Mouse (Mus musculus) hindbrain, embryonic 13.5 days (tissue): Measurements from ENCODE around the gene Frem2. TPM values are rescaled to one million over a fixed set of nuclear protein-coding genes. Genes with fewer than 3 reads are reported as not detected.
A peak's percentile ranks its signal among the peaks of the same experiment; 100 is the strongest.

Experiments
- ATAC-seq: fragments of 200-750 bp; cut with Nextera tagmentation; 2 replicates; pipeline ENCODE4 v1.8.0; 2017; ENCODE audit warnings: moderate TSS enrichment; ENCODE audit not compliant: low FRiP score
- H3K27ac ChIP-seq: fragments of 300-500 bp; sonication (generic); 2 replicates; pipeline ENCODE4 v1.5.1; 2015; ENCODE audit warnings: inconsistent platforms, mild to moderate bottlenecking, moderate library complexity
- H3K27me3 ChIP-seq: fragments of 300-500 bp; sonication (generic); 2 replicates; pipeline ENCODE4 v1.6.1; 2015; ENCODE audit warnings: mild to moderate bottlenecking, inconsistent platforms
- H3K36me3 ChIP-seq: fragments of 300-500 bp; sonication (generic); 2 replicates; pipeline ENCODE4 v1.6.1; 2015; ENCODE audit warnings: mild to moderate bottlenecking, inconsistent platforms
- H3K4me1 ChIP-seq: fragments of 300-500 bp; sonication (generic); replicated peaks from 2 replicates; pipeline ENCODE4 v1.6.1; 2015; ENCODE audit warnings: inconsistent platforms
- H3K4me2 ChIP-seq: fragments of 300-500 bp; sonication (generic); 2 replicates; pipeline ENCODE4 v1.6.1; 2015; ENCODE audit warnings: inconsistent platforms, mild to moderate bottlenecking, moderate library complexity
- H3K4me3 ChIP-seq: fragments of 300-500 bp; sonication (generic); 2 replicates; pipeline ENCODE4 v1.5.1; 2015; ENCODE audit warnings: mild to moderate bottlenecking, inconsistent platforms
- H3K9ac ChIP-seq: fragments of 300-500 bp; sonication (generic); 2 replicates; pipeline ENCODE4 v1.6.1; 2015; ENCODE audit warnings: mild to moderate bottlenecking, inconsistent platforms
- H3K9me3 ChIP-seq: fragments of 300-500 bp; sonication (generic); 2 replicates; pipeline ENCODE4 v1.6.1; 2016; ENCODE audit warnings: inconsistent platforms
- WGBS: fragments of 180-500 bp; shearing (Covaris S2); methylation state at CpG from one replicate; pipeline ENCODE4 v1.1.7; 2015; 5-methylcytosine and 5-hydroxymethylcytosine counted together
- polyA plus RNA-seq: library from polyadenylated mRNA; unstranded; fragments of >200 nt; fragmentation: Nextera tagmentation; extraction: Ambion mirVana; gene quantifications from 2 replicates; pipeline ENCODE4 v1.2.1, GENCODE M21; 2015

The Frem2 gene
- polyA plus RNA-seq, 1 experiment from 2014 or later: 1.3 TPM

GRCm38 (mm10) chr3:53611106-53611505 lies 46.0 kb downstream of the Frem2 start:
- Histone ChIP-seq H3K36me3 (no peaks in the 10 kb centered on the region), H3K4me1 (no peaks in the 10 kb centered on the region), H3K4me2 (no peak overlapping the region), H3K9me3 (no peaks in the 10 kb centered on the region), H3K4me3 (no peak overlapping the region), H3K27me3 (no peaks in the 10 kb centered on the region), H3K9ac (no peak overlapping the region), H3K27ac (no peak overlapping the region)
- WGBS: 84% methylated on average over 3 of the region's 3 CpGs
- ATAC-seq: no peak

- no peak overlapping the region for H3K4me2 ChIP-seq
- H3K9ac ChIP-seq: no peak overlapping the region
- H3K4me3 ChIP-seq: no peak overlapping the region
- 39% methylated on average over 4 of the region's 4 CpGs for WGBS
- H3K27ac ChIP-seq: no peak overlapping the region
- peaks cover 7% of the 10 kb centered on the region; the same call in 1 of the 2 replicates for H3K9me3 ChIP-seq
- H3K27me3 ChIP-seq: no peaks in the 10 kb centered on the region
- H3K4me1 ChIP-seq: no peaks in the 10 kb centered on the region
- no peak for ATAC-seq
- no peaks in the 10 kb centered on the region for H3K36me3 ChIP-seq
Measured at GRCm38 (mm10) chr3:53609851-53610250, 47.3 kb downstream of the Frem2 start.

GRCm38 (mm10) chr3:53600140-53600539 lies 57.0 kb downstream of the Frem2 start:
- WGBS: 62% methylated on average over 4 of the region's 4 CpGs
- no peaks in the 10 kb centered on the region for H3K36me3 ChIP-seq
- no peaks in the 10 kb centered on the region for H3K4me1 ChIP-seq
- no peak overlapping the region for H3K4me2 ChIP-seq
- no peak for ATAC-seq
- H3K27ac ChIP-seq: no peak overlapping the region
- no peak overlapping the region for H3K9ac ChIP-seq
- H3K4me3 ChIP-seq: no peak overlapping the region
- H3K9me3 ChIP-seq: peaks cover 1% of the 10 kb centered on the region; the same call in 1 of the 2 replicates
- no peaks in the 10 kb centered on the region for H3K27me3 ChIP-seq

GRCm38 (mm10) chr3:53599315-53599714 lies 57.8 kb downstream of the Frem2 start:
- Histone ChIP-seq H3K27me3 (no peaks in the 10 kb centered on the region), H3K4me1 (no peaks in the 10 kb centered on the region), H3K9ac (no peak overlapping the region), H3K9me3 (no peaks in the 10 kb centered on the region), H3K4me2 (no peak overlapping the region), H3K36me3 (no peaks in the 10 kb centered on the region), H3K27ac (no peak overlapping the region), H3K4me3 (no peak overlapping the region)
- no peak for ATAC-seq
- WGBS: 43% methylated on average over 7 of the region's 7 CpGs

- Histone ChIP-seq H3K4me3 (no peak overlapping the region), H3K27me3 (no peaks in the 10 kb centered on the region), H3K4me2 (no peak overlapping the region), H3K9me3 (no peaks in the 10 kb centered on the region), H3K4me1 (0 out of 2 replicates have a peak, but pooled peaks cover 3% of the 10 kb centered on the region), H3K27ac (no peak overlapping the region), H3K36me3 (no peaks in the 10 kb centered on the region), H3K9ac (no peak overlapping the region)
- 13% methylated on average over 9 of the region's 9 CpGs for WGBS
- ATAC-seq: no peak
Measured at GRCm38 (mm10) chr3:53598153-53598800, 58.9 kb downstream of the Frem2 start.

- WGBS: 60% methylated on average over 4 of the region's 4 CpGs
- Histone ChIP-seq H3K4me3 (no peak overlapping the region), H3K4me1 (0 out of 2 replicates have a peak, but pooled peaks cover 3% of the 10 kb centered on the region), H3K27me3 (no peaks in the 10 kb centered on the region), H3K9me3 (no peaks in the 10 kb centered on the region), H3K9ac (no peak overlapping the region), H3K27ac (no peak overlapping the region), H3K36me3 (no peaks in the 10 kb centered on the region), H3K4me2 (no peak overlapping the region)
- ATAC-seq: no peak
Measured at GRCm38 (mm10) chr3:53594471-53594870, 62.7 kb downstream of the Frem2 start.

GRCm38 (mm10) chr3:53593718-53594117 lies 63.4 kb downstream of the Frem2 start:
- WGBS: 11% methylated on average over 3 of the region's 3 CpGs
- Histone ChIP-seq H3K36me3 (no peaks in the 10 kb centered on the region), H3K27me3 (no peaks in the 10 kb centered on the region), H3K9me3 (no peaks in the 10 kb centered on the region), H3K4me3 (no peak overlapping the region), H3K4me1 (0 out of 2 replicates have a peak, but pooled peaks cover 3% of the 10 kb centered on the region), H3K4me2 (no peak overlapping the region), H3K9ac (no peak overlapping the region), H3K27ac (no peak overlapping the region)
- no peak for ATAC-seq

GRCm38 (mm10) chr3:53592036-53592435 lies 65.1 kb downstream of the Frem2 start:
- Histone ChIP-seq H3K4me1 (0 out of 2 replicates have a peak, but pooled peaks cover 3% of the 10 kb centered on the region), H3K36me3 (no peaks in the 10 kb centered on the region), H3K4me3 (no peak overlapping the region), H3K4me2 (no peak overlapping the region), H3K27me3 (no peaks in the 10 kb centered on the region), H3K9me3 (no peaks in the 10 kb centered on the region), H3K9ac (no peak overlapping the region), H3K27ac (no peak overlapping the region)
- WGBS: 93% methylated on average over 7 of the region's 7 CpGs
- ATAC-seq: no peak

GRCm38 (mm10) chr3:53590139-53590621 lies 67.0 kb downstream of the Frem2 start:
- H3K4me1 ChIP-seq: 0 out of 2 replicates have a peak, but pooled peaks cover 3% of the 10 kb centered on the region
- peak; percentile 61; the same call in 1 of the 2 replicates for ATAC-seq
- no peaks in the 10 kb centered on the region for H3K9me3 ChIP-seq

GRCm38 (mm10) chr3:53583248-53583647 lies 73.9 kb downstream of the Frem2 start:
- no peaks in the 10 kb centered on the region for H3K27me3 ChIP-seq
- no peaks in the 10 kb centered on the region for H3K4me1 ChIP-seq
- H3K36me3 ChIP-seq: no peaks in the 10 kb centered on the region
- no peak overlapping the region for H3K4me3 ChIP-seq
- H3K9me3 ChIP-seq: no peaks in the 10 kb centered on the region
- H3K27ac ChIP-seq: no peak overlapping the region
- WGBS: 96% methylated on average over 8 of the region's 8 CpGs
- H3K4me2 ChIP-seq: no peak overlapping the region
- H3K9ac ChIP-seq: no peak overlapping the region
- no peak for ATAC-seq

More at GRCm38 (mm10) chr3:53590139-53590621, 67.0 kb downstream of the Frem2 start:
- Histone ChIP-seq H3K4me3 (no peak overlapping the region), H3K27me3 (no peaks in the 10 kb centered on the region), H3K27ac (no peak overlapping the region), H3K4me2 (no peak overlapping the region), H3K36me3 (no peaks in the 10 kb centered on the region), H3K9ac (no peak overlapping the region)
- WGBS: 3% methylated on average over 2 of the region's 2 CpGs

- Histone ChIP-seq H3K36me3 (no peaks in the 10 kb centered on the region), H3K4me3 (no peak overlapping the region), H3K4me2 (no peak overlapping the region), H3K27me3 (no peaks in the 10 kb centered on the region), H3K4me1 (0 out of 2 replicates have a peak, but pooled peaks cover 2% of the 10 kb centered on the region), H3K9ac (no peak overlapping the region), H3K27ac (no peak overlapping the region), H3K9me3 (no peaks in the 10 kb centered on the region)
- WGBS: 82% methylated on average over 5 of the region's 5 CpGs
- no peak for ATAC-seq
Measured at GRCm38 (mm10) chr3:53580596-53581254, 76.4 kb downstream of the Frem2 start.

- ATAC-seq: no peak
- 0 out of 2 replicates have a peak, but pooled peaks cover under 1% of the 10 kb centered on the region for H3K27me3 ChIP-seq
- WGBS: 87% methylated on average over 10 of the region's 10 CpGs
- H3K4me2 ChIP-seq: no peak overlapping the region
- no peak overlapping the region for H3K27ac ChIP-seq
- no peaks in the 10 kb centered on the region for H3K9me3 ChIP-seq
- H3K36me3 ChIP-seq: no peaks in the 10 kb centered on the region
- H3K9ac ChIP-seq: no peak overlapping the region
- H3K4me3 ChIP-seq: no peak overlapping the region
- 0 out of 2 replicates have a peak, but pooled peaks cover 2% of the 10 kb centered on the region for H3K4me1 ChIP-seq
Measured at GRCm38 (mm10) chr3:53579121-53579704, 77.9 kb downstream of the Frem2 start.
